Mouse (Mus musculus) hindbrain, embryonic 15.5 days (tissue): ENCODE results near the gene Rabl3. TPM values are rescaled to one million over a fixed set of nuclear protein-coding genes. Genes with fewer than 3 reads are reported as not detected.

Source experiments
- ATAC-seq: fragments of 200-750 bp; cut with Nextera tagmentation; 2 replicates; pipeline ENCODE4 v1.8.0; 2017; ENCODE audit warnings: low read depth, moderate number of reproducible peaks, moderate TSS enrichment; ENCODE audit not compliant: low FRiP score
- H3K27ac ChIP-seq: fragments of 300-500 bp; sonication (generic); replicated peaks from 2 replicates; pipeline ENCODE4 v1.5.1; 2015; ENCODE audit warnings: mild to moderate bottlenecking, inconsistent platforms
- H3K27me3 ChIP-seq: fragments of 300-500 bp; sonication (generic); 2 replicates; pipeline ENCODE4 v1.6.1; 2015; ENCODE audit warnings: control low read depth, inconsistent platforms
- H3K36me3 ChIP-seq: fragments of 300-500 bp; sonication (generic); 2 replicates; pipeline ENCODE4 v1.6.1; 2015; ENCODE audit warnings: control low read depth, inconsistent platforms
- H3K4me1 ChIP-seq: fragments of 300-500 bp; sonication (generic); replicated peaks from 2 replicates; pipeline ENCODE4 v1.6.1; 2015; ENCODE audit warnings: control low read depth, inconsistent platforms
- H3K4me2 ChIP-seq: fragments of 300-500 bp; sonication (generic); 2 replicates; pipeline ENCODE4 v1.6.1; 2015; ENCODE audit warnings: moderate library complexity, mild to moderate bottlenecking, inconsistent platforms
- H3K4me3 ChIP-seq: fragments of 300-500 bp; sonication (generic); 2 replicates; pipeline ENCODE4 v1.5.1; 2015; ENCODE audit warnings: mild to moderate bottlenecking, inconsistent platforms
- H3K9ac ChIP-seq: fragments of 300-500 bp; sonication (generic); 2 replicates; pipeline ENCODE4 v1.6.1; 2015; ENCODE audit warnings: inconsistent platforms
- H3K9me3 ChIP-seq: fragments of 300-500 bp; sonication (generic); 2 replicates; pipeline ENCODE4 v1.6.1; 2016; ENCODE audit warnings: control low read depth, inconsistent platforms
- WGBS: fragments of 180-500 bp; shearing (Covaris S2); methylation state at CpG from one replicate; pipeline ENCODE4 v1.1.7; 2015; 5-methylcytosine and 5-hydroxymethylcytosine counted together
- polyA plus RNA-seq: library from polyadenylated mRNA; unstranded; fragments of >200 nt; fragmentation: Nextera tagmentation; extraction: Ambion mirVana; gene quantifications from 2 replicates; pipeline ENCODE4 v1.2.1, GENCODE M21; 2015

Gene Rabl3
- polyA plus RNA-seq, 1 experiment from 2014 or later: 16.2 TPM

- no peaks in the 10 kb centered on the region for H3K4me1 ChIP-seq
- 97% methylated on average over 2 of the region's 2 CpGs for WGBS
- no peak overlapping the region for H3K27ac ChIP-seq
- no peak overlapping the region for H3K9ac ChIP-seq
- peaks cover 36% of the 10 kb centered on the region for H3K36me3 ChIP-seq
- no peak overlapping the region for H3K4me2 ChIP-seq
- no peak for ATAC-seq
- H3K9me3 ChIP-seq: no peaks in the 10 kb centered on the region
- no peaks in the 10 kb centered on the region for H3K27me3 ChIP-seq
- H3K4me3 ChIP-seq: no peak overlapping the region
These were observed 19.3 kb upstream of the Rabl3 start for GRCm38 (mm10) chr16:37520190-37521040.

- H3K9me3 ChIP-seq: no peaks in the 10 kb centered on the region
- no peak overlapping the region for H3K4me3 ChIP-seq
- no peak for ATAC-seq
- peaks cover 31% of the 10 kb centered on the region for H3K36me3 ChIP-seq
- no peak overlapping the region for H3K4me2 ChIP-seq
- H3K27ac ChIP-seq: no peak overlapping the region
- no peak overlapping the region for H3K9ac ChIP-seq
- whole genome bisulfite sequencing: 88% methylated on average over 7 of the region's 7 CpGs
- no peaks in the 10 kb centered on the region for H3K27me3 ChIP-seq
- H3K4me1 ChIP-seq: no peaks in the 10 kb centered on the region
These were observed 17.5 kb upstream of the Rabl3 start for GRCm38 (mm10) chr16:37522100-37522697.

- Histone ChIP-seq H3K27ac (no peak overlapping the region), H3K9me3 (no peaks in the 10 kb centered on the region), H3K4me1 (no peaks in the 10 kb centered on the region), H3K9ac (no peak overlapping the region), H3K36me3 (peaks cover 24% of the 10 kb centered on the region), H3K4me2 (no peak overlapping the region), H3K4me3 (no peak overlapping the region), H3K27me3 (no peaks in the 10 kb centered on the region)
- ATAC-seq: no peak
- WGBS: 91% methylated on average over 2 of the region's 2 CpGs
These were observed 14.6 kb upstream of the Rabl3 start for GRCm38 (mm10) chr16:37525121-37525520.

GRCm38 (mm10) chr16:37526688-37527223 is 12.9 kb upstream of the Rabl3 start:
- Histone ChIP-seq H3K27me3 (no peaks in the 10 kb centered on the region), H3K9me3 (no peaks in the 10 kb centered on the region), H3K36me3 (peaks cover 13% of the 10 kb centered on the region), H3K27ac (no peak overlapping the region), H3K9ac (no peak overlapping the region), H3K4me1 (no peaks in the 10 kb centered on the region), H3K4me2 (no peak overlapping the region), H3K4me3 (no peak overlapping the region)
- WGBS: 91% methylated on average over 3 of the region's 3 CpGs
- ATAC-seq: no peak

- Histone ChIP-seq H3K9ac (no peak overlapping the region), H3K36me3 (peaks cover 10% of the 10 kb centered on the region), H3K4me2 (no peak overlapping the region), H3K27ac (no peak overlapping the region), H3K9me3 (no peaks in the 10 kb centered on the region), H3K4me1 (peaks cover 8% of the 10 kb centered on the region), H3K27me3 (no peaks in the 10 kb centered on the region), H3K4me3 (no peak overlapping the region)
- no peak for ATAC-seq
- 93% methylated on average over 6 of the region's 6 CpGs for WGBS
These were observed 9.5 kb upstream of the Rabl3 start for GRCm38 (mm10) chr16:37530170-37530569.

- ATAC-seq: no peak
These were observed 7.6 kb upstream of the Rabl3 start for GRCm38 (mm10) chr16:37532046-37532445.

GRCm38 (mm10) chr16:37533369-37534068 is 6.2 kb upstream of the Rabl3 start:
- no peak overlapping the region for H3K4me3 ChIP-seq
- no peaks in the 10 kb centered on the region for H3K9me3 ChIP-seq
- H3K36me3 ChIP-seq: peaks cover 15% of the 10 kb centered on the region
- no peaks in the 10 kb centered on the region for H3K27me3 ChIP-seq
- peaks cover 22% of the 10 kb centered on the region for H3K4me1 ChIP-seq
- H3K9ac ChIP-seq: no peak overlapping the region
- H3K27ac ChIP-seq: no peak overlapping the region
- WGBS: 92% methylated on average over 8 of the region's 8 CpGs
- no peak overlapping the region for H3K4me2 ChIP-seq
- no peak for ATAC-seq

More at GRCm38 (mm10) chr16:37532046-37532445, 7.6 kb upstream of the Rabl3 start:
- Histone ChIP-seq H3K4me1 (peaks cover 10% of the 10 kb centered on the region), H3K4me3 (no peak overlapping the region), H3K36me3 (peaks cover 15% of the 10 kb centered on the region), H3K27me3 (no peaks in the 10 kb centered on the region), H3K9me3 (no peaks in the 10 kb centered on the region), H3K4me2 (no peak overlapping the region), H3K27ac (no peak overlapping the region), H3K9ac (no peak overlapping the region)
- WGBS: 96% methylated on average over 1 of the region's 1 CpGs

GRCm38 (mm10) chr16:37539240-37539610 is 460 bp upstream of the Rabl3 start:
- Histone ChIP-seq H3K9ac (peak overlapping the region; percentile 89), H3K27ac (peak overlapping the region; percentile 96)

GRCm38 (mm10) chr16:37540776-37541175 is 1.1 kb downstream of the Rabl3 start:
- Histone ChIP-seq H3K27ac (no peak overlapping the region), H3K36me3 (no peaks in the 10 kb centered on the region), H3K4me2 (peak overlapping the region; percentile 69), H3K4me1 (peaks cover 27% of the 10 kb centered on the region), H3K27me3 (no peaks in the 10 kb centered on the region), H3K9ac (no peak overlapping the region), H3K9me3 (no peaks in the 10 kb centered on the region), H3K4me3 (no peak overlapping the region)
- ATAC-seq: no peak
- whole genome bisulfite sequencing: 81% methylated on average over 6 of the region's 6 CpGs

More at GRCm38 (mm10) chr16:37539240-37539610, 460 bp upstream of the Rabl3 start:
- Histone ChIP-seq H3K9me3 (no peaks in the 10 kb centered on the region), H3K4me3 (peak overlapping the region; percentile 74), H3K4me2 (peak overlapping the region; percentile 74), H3K4me1 (peaks cover 27% of the 10 kb centered on the region), H3K27me3 (no peaks in the 10 kb centered on the region), H3K36me3 (peaks cover 10% of the 10 kb centered on the region)
- WGBS: under 1% methylated on average over 22 of the region's 22 CpGs
- ATAC-seq: peak; percentile 68

GRCm38 (mm10) chr16:37546312-37546711 is 6.6 kb downstream of the Rabl3 start:
- WGBS: 64% methylated on average over 5 of the region's 5 CpGs
- Histone ChIP-seq H3K4me3 (no peak overlapping the region), H3K27me3 (no peaks in the 10 kb centered on the region), H3K4me2 (no peak overlapping the region), H3K27ac (0 out of 2 replicates have a peak overlapping the region, but pooled peaks have one; percentile 10), H3K4me1 (0 out of 2 replicates have a peak, but pooled peaks cover 3% of the 10 kb centered on the region), H3K36me3 (no peaks in the 10 kb centered on the region), H3K9me3 (no peaks in the 10 kb centered on the region), H3K9ac (no peak overlapping the region)
- no peak for ATAC-seq

GRCm38 (mm10) chr16:37550266-37550665 is 10.6 kb downstream of the Rabl3 start:
- ATAC-seq: no peak
- Histone ChIP-seq H3K27ac (no peak overlapping the region), H3K36me3 (no peaks in the 10 kb centered on the region)

More at GRCm38 (mm10) chr16:37550266-37550665, 10.6 kb downstream of the Rabl3 start:
- H3K27me3 ChIP-seq: no peaks in the 10 kb centered on the region
- no peak overlapping the region for H3K4me2 ChIP-seq
- no peaks in the 10 kb centered on the region for H3K9me3 ChIP-seq
- H3K9ac ChIP-seq: no peak overlapping the region
- 0 out of 2 replicates have a peak, but pooled peaks cover 3% of the 10 kb centered on the region for H3K4me1 ChIP-seq
- no peak overlapping the region for H3K4me3 ChIP-seq
- 28% methylated on average over 3 of the region's 3 CpGs for WGBS
